Mouse (Mus musculus) CD8-positive naive resting alpha-beta T cell, adult 2 months (primary cell): ENCODE results near the gene Adap1.

Experiments
- DNase-seq, 2 experiments: peaks; one replicate each; pipeline ENCODE4 v3.0.0; 2022; ENCODE audit warnings: low read depth in 2 of 2, low spot score in 2 of 2

Gene Adap1

GRCm38 (mm10) chr5:139324045-139324491 lies 1.4 kb downstream of the Adap1 start:
- no peak for DNase-seq

DNA sequence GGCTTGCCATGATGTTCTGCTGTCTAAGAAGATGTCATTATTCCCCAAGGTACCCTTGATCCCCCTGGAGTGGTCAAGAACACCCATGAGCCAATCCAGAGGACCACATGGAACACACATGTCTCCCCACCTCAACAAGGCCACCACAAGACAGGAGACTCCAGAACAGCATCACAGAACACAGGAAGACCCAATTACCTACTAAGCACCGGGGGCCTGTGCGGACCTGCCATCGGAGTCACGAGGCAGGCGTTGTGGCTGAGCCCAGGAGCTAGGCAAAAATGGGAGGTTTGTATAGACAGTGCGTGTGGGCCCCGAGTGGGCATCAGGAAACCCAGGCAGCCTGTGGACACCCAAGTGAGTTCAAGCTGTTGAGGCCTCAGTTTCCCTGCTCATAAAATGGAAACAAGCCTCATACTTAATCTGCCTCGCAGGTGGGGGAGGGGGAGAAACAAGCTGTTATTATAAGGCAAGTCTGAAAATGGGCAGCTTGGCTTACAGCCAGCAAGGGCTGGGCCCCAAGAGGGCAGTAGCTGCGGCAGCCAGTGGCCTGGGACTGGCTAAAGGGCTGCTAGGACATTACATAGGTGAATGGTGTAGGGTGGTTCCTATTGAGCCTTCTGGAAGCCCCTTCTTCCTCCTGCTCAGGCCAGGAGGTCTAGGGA lies 2.0 kb downstream of the Adap1 start:
- DNase-seq = no peak

DNA sequence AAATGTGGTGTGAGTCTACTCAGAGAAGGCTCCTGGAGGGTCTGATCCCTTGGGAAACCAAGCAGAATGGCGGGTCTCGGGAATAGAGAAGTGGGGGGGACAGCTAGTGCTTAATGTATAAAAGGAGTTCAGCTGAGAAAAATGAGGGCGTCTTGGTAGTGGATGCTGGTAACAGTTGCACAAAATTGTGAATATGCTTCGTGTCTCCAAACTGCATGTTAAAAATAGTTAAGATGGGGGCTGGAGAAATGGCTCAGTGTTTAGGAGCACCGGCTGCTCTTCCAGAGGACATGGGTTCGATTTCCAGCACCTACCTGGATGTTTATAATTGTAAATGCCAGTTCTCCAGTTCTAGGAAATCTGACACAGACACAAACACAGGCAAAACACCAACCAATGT lies 4.1 kb downstream of the Adap1 start:
- no peak for DNase-seq

DNA sequence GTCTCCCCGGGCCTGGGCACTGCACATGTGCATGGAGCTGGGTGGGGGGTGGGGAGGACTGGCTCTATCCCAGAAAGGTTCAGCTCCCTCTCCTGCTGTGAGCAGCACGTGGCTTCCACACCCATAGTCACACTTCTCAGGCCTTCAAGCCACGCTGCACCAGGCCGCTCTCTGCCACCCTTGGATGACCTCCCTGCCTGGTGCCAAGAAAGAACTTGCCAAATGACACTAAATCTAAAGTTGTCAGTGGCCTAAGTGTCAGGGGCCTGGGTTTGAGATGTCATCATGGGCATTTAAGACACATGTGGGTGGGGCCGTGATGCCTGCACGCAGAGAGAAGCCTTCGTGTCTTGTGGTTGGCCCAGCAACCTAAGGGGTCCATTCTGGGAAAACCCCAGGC lies 5.0 kb downstream of the Adap1 start:
- no peak for DNase-seq

- DNase-seq = no peak
Measured at GRCm38 (mm10) chr5:139317751-139318504, 7.5 kb downstream of the Adap1 start.

DNA sequence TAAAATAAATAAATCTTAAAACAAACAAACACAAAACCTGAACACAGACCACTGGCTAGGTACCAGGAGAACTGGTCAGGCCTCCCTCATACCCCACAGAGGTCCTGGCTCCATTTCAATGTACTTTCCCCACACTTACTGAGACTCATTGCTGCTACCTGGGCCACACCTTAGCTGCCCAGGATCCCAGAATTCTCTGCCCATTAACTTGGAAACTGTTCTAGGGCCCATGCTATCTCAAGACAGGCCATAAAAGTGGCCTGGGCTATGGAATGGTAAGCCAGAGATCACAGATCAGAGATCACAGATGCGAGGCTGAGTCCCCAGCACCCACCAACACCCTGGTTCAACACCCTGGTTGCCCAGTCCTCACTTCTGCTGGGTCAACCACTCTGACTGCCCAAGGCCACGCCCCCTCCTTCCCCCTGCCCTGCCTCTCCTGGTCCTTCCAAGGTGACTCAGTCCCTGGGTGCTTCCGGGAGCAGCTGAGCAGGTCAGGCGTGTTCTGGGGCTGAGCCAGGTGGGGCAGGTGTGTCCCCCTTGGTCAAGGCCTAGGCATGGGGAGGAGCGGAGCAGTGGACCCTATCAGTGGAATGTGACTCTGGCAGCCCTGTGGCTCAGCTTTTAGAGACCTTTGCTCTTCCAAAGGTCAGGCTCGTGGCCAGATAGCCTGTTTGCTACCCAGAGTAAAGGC lies 8.3 kb downstream of the Adap1 start:
- no peak for DNase-seq

GRCm38 (mm10) chr5:139314941-139315642 lies 10.3 kb downstream of the Adap1 start:
- no peak for DNase-seq

DNA sequence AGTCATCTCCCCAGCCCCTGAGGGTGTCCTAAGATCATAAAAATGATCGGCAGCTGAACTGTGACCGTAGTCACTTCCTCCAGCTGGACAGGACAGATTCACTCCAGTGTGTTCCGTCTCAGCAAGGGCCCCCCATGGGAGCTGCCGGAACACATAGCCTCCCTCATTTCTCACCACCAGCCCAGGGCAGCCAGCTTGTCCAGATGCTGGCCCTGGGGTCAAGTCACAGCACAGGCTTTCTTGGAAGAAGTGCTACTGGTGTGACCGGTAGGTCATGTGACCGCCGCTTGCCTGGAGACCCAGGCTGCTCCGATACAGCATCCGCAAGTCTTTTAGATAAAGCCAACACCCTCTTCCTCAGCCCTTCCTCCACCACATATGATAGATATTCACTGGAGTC lies 11.9 kb downstream of the Adap1 start:
- no peak for DNase-seq

- DNase-seq = no peak
Measured at GRCm38 (mm10) chr5:139311822-139312221, 13.6 kb downstream of the Adap1 start.

DNA sequence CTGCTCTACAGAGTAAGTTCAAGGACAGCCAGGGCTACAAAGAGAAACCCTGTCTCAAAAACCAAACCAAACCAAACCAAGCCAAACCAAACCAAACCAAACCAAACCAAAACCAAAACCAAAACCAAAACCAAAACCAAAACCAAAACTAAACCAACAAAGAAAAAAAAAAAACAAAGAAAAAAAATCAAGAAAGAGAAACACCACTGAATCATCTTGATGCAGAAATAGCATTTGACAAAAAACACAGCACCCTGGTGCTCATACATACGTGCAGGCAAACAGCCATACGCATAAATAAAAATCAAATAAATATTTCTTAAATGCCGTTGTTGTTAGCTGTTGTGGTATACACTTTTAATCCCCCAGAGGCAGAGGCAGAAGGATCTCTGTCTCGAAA lies 14.9 kb downstream of the Adap1 start:
- no peak for DNase-seq

GRCm38 (mm10) chr5:139309946-139310345 lies 15.5 kb downstream of the Adap1 start:
- DNase-seq = no peak

DNA sequence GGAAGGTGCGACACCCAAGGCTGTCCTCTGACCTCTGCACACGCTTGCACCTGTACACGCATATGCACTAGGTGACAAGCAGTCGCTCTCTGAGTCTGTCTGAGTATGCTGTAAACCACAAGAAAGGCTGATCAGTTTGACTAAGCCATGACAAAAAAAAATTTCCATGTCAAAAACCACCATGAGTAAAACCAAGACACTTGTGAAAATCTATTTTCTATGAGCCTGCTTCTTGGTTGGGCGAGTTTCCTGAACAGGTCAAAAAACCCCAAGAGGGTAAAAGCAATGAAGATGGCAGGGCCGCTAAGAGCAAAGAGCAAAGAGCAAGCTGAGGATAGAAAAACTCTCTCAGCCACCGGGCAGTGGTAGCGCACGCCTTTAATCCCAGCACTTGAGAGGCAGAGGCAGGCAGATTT lies 21.8 kb downstream of the Adap1 start:
- no peak for DNase-seq

- no peak for DNase-seq
Measured at GRCm38 (mm10) chr5:139302101-139302500, 23.3 kb downstream of the Adap1 start.

DNA sequence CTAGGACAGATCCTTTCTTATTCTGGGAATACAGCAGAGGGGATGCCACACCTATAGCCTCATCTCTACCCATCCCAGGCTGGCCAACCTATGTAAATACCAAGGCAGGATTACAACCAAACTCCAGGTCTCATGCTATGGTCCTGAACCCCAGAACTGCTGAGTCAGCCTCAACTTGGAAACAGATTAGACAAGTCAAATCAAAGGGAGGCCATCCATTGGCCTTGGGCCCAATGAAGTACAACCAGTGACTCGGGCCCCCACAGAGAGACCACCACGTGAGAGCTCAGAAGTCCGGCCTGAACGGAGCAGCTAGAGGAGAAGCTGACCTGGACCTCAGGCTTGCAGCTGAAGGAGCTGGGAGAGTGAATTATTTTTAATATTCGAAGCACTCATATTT lies 27.7 kb downstream of the Adap1 start:
- DNase-seq = no peak

- no peak for DNase-seq
Measured at GRCm38 (mm10) chr5:139297092-139297491, 28.3 kb downstream of the Adap1 start.

DNA sequence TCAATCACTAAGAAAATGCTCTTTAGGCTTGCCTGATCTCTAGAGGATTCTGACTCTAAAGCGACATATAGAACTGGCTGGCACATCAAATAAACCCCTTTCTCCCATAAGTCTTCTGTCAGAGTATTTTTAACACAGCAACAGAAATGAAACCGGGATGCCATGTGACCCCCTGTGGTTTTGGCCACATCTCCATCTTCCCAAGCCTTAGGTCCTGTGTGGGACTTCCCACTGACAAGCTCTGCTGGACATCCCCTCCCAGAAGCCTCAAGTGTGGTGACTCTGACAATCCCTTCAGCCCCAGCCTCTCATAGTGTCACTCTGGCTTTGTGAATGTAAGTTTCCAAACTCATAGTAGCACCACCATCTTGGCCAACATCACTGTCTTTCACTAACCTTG lies 31.3 kb downstream of the Adap1 start:
- no peak for DNase-seq

GRCm38 (mm10) chr5:139291811-139292560 lies 33.4 kb downstream of the Adap1 start:
- no peak for DNase-seq

GRCm38 (mm10) chr5:139290467-139291259 lies 34.8 kb downstream of the Adap1 start:
- DNase-seq = no peak

DNA sequence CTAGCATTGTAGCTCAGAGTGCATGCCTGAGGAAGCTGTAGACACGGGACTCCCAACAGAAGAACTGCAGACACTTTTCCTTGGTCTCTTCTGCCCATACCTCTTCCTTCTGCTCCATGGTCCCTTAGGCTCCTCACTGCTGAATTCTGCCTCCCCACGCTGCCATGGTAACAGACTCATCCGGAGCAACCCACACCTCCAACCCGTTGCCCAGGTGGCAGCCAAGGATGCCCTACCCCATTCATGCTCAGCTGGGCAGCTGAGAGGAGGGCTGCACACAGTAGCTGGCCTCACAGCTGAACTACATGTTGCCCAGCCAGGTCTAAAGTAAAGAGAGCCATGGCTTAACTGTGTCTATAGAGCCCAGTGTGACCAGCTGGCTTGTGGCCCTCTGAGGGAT lies 36.8 kb downstream of the Adap1 start:
- no peak for DNase-seq

GRCm38 (mm10) chr5:139287787-139288186 lies 37.6 kb downstream of the Adap1 start:
- no peak for DNase-seq
